ENCODE assay signal across 18 mouse cellular contexts in the genomic region with DNA sequence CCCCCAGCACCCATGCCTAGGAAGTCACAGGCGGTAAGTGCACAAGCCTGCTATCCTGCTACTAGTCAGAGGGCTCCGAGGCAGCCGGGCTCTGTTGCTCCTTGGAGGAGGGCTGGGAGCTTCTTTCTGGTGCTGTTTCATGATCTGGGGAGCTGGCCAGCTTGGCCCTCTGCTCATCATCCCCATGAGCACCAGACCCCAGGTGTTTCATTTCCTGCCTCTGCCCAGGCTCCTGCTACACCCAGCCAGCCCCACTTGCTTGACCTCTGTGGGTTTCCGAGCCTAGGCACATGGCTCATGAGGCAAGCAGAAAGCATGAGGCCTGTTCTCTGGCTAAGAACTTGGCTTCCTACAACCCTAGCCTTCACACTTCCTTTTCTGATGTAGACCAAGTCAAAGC. TPM values are rescaled to one million over a fixed set of nuclear protein-coding genes. Genes with fewer than 3 reads are reported as not detected.
DNase-seq lines count a peak whose midpoint lies in the region; ATAC-seq and TF ChIP-seq lines count a peak whose summit lies in the region.
"Had no signal": no experiment of that assay in that cellular context is flagged by ENCODE, and none has a peak within 500 bp of the region (broad histone marks: within the 10 kb centered on the region; RNA-seq: fewer than 3 reads in every experiment).

No protein-coding gene starts in this region.

- 0 out of 2 replicates have a peak overlapping the region, but pooled peaks have one; percentile 25 for H3K9ac ChIP-seq in limb, embryonic 13.5 days
- H3K9ac ChIP-seq in neural tube, embryonic 14.5 days (replicated peaks; ENCODE audit: low read depth, low read length): no peak overlapping the region
- H3K9ac ChIP-seq: embryonic facial prominence, embryonic 12.5 days; forebrain, embryonic 15.5 days; heart, embryonic 12.5 days; hindbrain, embryonic 14.5 days had no signal

- no peaks in the 10 kb centered on the region for H3K9me3 ChIP-seq in limb, embryonic 13.5 days
- no peaks in the 10 kb centered on the region for H3K9me3 ChIP-seq in limb, embryonic 10.5 days (replicated peaks)
- H3K9me3 ChIP-seq in neural tube, embryonic 14.5 days (ENCODE audit: control insufficient read depth, low read length): no peaks in the 10 kb centered on the region
- H3K9me3 ChIP-seq: embryonic facial prominence, embryonic 12.5 days; forebrain, embryonic 15.5 days; heart, embryonic 12.5 days; hindbrain, embryonic 10.5 days had no signal

- no peak for DNase-seq in gastrocnemius, adult 2 months
- DNase-seq in gastrocnemius, adult 8-10 months (ENCODE audit: low spot score in 2 of 2): no peak
- DNase-seq in limb, embryonic 10.5 days (ENCODE audit: low spot score): no peak
- no peak for DNase-seq in neural tube, embryonic 10.5 days (ENCODE audit: extremely low spot score, low spot score)
- no peak for DNase-seq in cerebellum, adult 8-10 months
- DNase-seq: adrenal gland, postnatal 14 days; cerebellum, adult 18-20 months; cerebellum, postnatal 25 days; gastrocnemius, postnatal 25 days had no signal

- peak overlapping the region; percentile 89 for H3K27ac ChIP-seq in gastrocnemius, adult 2 months
- H3K27ac ChIP-seq in limb, embryonic 13.5 days: 0 out of 2 replicates have a peak overlapping the region, but pooled peaks have one; percentile 15
- H3K27ac ChIP-seq in limb, embryonic 10.5 days: no peak overlapping the region; the same call in 1 of the 2 replicates
- H3K27ac ChIP-seq in neural tube, embryonic 14.5 days (ENCODE audit: low read depth, low read length): no peak overlapping the region
- H3K27ac ChIP-seq: embryonic facial prominence, embryonic 12.5 days; forebrain, embryonic 15.5 days; hindbrain, embryonic 10.5 days; hindbrain, embryonic 14.5 days had no signal

- no peak overlapping the region for H3K4me3 ChIP-seq in gastrocnemius, adult 2 months
- no peak overlapping the region for H3K4me3 ChIP-seq in limb, embryonic 13.5 days
- H3K4me3 ChIP-seq in limb, embryonic 10.5 days: no peak overlapping the region
- H3K4me3 ChIP-seq in neural tube, embryonic 14.5 days (ENCODE audit: low read depth, low read length): no peak overlapping the region
- H3K4me3 ChIP-seq: embryonic facial prominence, embryonic 12.5 days; forebrain, embryonic 15.5 days; heart, embryonic 12.5 days; hindbrain, embryonic 10.5 days had no signal

- H3K36me3 ChIP-seq in limb, embryonic 13.5 days: peaks cover 81% of the 10 kb centered on the region
- peaks cover 99% of the 10 kb centered on the region for H3K36me3 ChIP-seq in limb, embryonic 10.5 days
- peaks cover 40% of the 10 kb centered on the region for H3K36me3 ChIP-seq in neural tube, embryonic 14.5 days (ENCODE audit: control insufficient read depth, insufficient read depth, low read length)

- intact Hi-C loops in gastrocnemius, adult 2 months (cut with DNase I): loop anchor here (10.0 kb wide), 2 partner anchors 151 to 191 kb away; no protein-coding TSS in a partner anchor

- 71% methylated on average over 4 of the region's 4 CpGs for WGBS in limb, embryonic 13.5 days
- 94% methylated on average over 4 of the region's 4 CpGs for WGBS in limb, embryonic 10.5 days
- WGBS in neural tube, embryonic 14.5 days: 96% methylated on average over 4 of the region's 4 CpGs

- no peak for ATAC-seq in limb, embryonic 13.5 days (ENCODE audit: low FRiP score, low read depth)
- ATAC-seq in neural tube, embryonic 14.5 days (ENCODE audit: low read depth): 0 out of 2 replicates have a peak, but pooled peaks have one; percentile 3
- ATAC-seq: activated CD4-positive, CD25-positive, alpha-beta regulatory T cell, adult 4 months; Patski had no signal

- H3K27me3 ChIP-seq in limb, embryonic 13.5 days: no peaks in the 10 kb centered on the region
- H3K27me3 ChIP-seq in limb, embryonic 10.5 days (ENCODE audit: low read depth, poor library complexity, severe bottlenecking): no peaks in the 10 kb centered on the region
- H3K27me3 ChIP-seq in neural tube, embryonic 14.5 days (ENCODE audit: control insufficient read depth, insufficient read depth, low read length): no peaks in the 10 kb centered on the region
- H3K27me3 ChIP-seq: embryonic facial prominence, embryonic 12.5 days; forebrain, embryonic 15.5 days; heart, embryonic 12.5 days; Patski had no signal

- no peaks in the 10 kb centered on the region for H3K4me1 ChIP-seq in limb, embryonic 13.5 days
- no peaks in the 10 kb centered on the region for H3K4me1 ChIP-seq in limb, embryonic 10.5 days
- no peaks in the 10 kb centered on the region for H3K4me1 ChIP-seq in neural tube, embryonic 14.5 days (ENCODE audit: control insufficient read depth, insufficient read depth, low read length)
- H3K4me1 ChIP-seq: embryonic facial prominence, embryonic 12.5 days; forebrain, embryonic 15.5 days; hindbrain, embryonic 10.5 days had no signal

- no peak for TF ChIP-seq CTCF in gastrocnemius, adult 2 months (IDR thresholded peaks at IDR 0.05)

- no peak overlapping the region for H3K4me2 ChIP-seq in limb, embryonic 13.5 days (replicated peaks)
- no peak overlapping the region for H3K4me2 ChIP-seq in neural tube, embryonic 14.5 days (ENCODE audit: low read depth, low read length)
- H3K4me2 ChIP-seq: embryonic facial prominence, embryonic 12.5 days; forebrain, embryonic 15.5 days; heart, embryonic 12.5 days; hindbrain, embryonic 14.5 days had no signal

RNA-seq across cellular contexts. Expression of a gene that starts 19.7 kb away (rescaled TPM):
- total RNA-seq in gastrocnemius, adult 2 months (2021): 10 to 100 TPM; 17.3 to 21.0 TPM
- 10 to 100 TPM; 16.9 to 18.3 (median 17.5) TPM for total RNA-seq in gastrocnemius, adult 8-10 months (2022)
- 114 TPM in 2 replicates for polyA plus RNA-seq in limb, embryonic 13.5 days (2015; fragmentation: Nextera tagmentation; extraction: Ambion mirVana)
- 137 and 140 TPM in 2 replicates for polyA plus RNA-seq in limb, embryonic 10.5 days (2016; fragmentation: Nextera tagmentation; extraction: Ambion mirVana)
- 90.8 and 95.5 TPM in 2 replicates for polyA plus RNA-seq in neural tube, embryonic 14.5 days (2014; fragmentation: Nextera tagmentation; extraction: Ambion mirVana)

RNA-seq across cellular contexts. Expression of a gene that starts 20.6 kb away (rescaled TPM):
- total RNA-seq in gastrocnemius, adult 2 months (2021): 10 to 100 TPM; 39.0 to 42.1 TPM
- 10 to 100 TPM; 40.3 to 53.1 (median 47.7) TPM for total RNA-seq in gastrocnemius, adult 8-10 months (2022)
- 52.6 and 55.2 TPM in 2 replicates for polyA plus RNA-seq in limb, embryonic 13.5 days (2015; fragmentation: Nextera tagmentation; extraction: Ambion mirVana)
- polyA plus RNA-seq in limb, embryonic 10.5 days (2016; fragmentation: Nextera tagmentation; extraction: Ambion mirVana): 40.3 and 43.4 TPM in 2 replicates
- polyA plus RNA-seq in neural tube, embryonic 14.5 days (2014; fragmentation: Nextera tagmentation; extraction: Ambion mirVana): 40.5 and 40.6 TPM in 2 replicates

RNA-seq across cellular contexts. Expression of a gene that starts 50.7 kb away (rescaled TPM):
- total RNA-seq in gastrocnemius, adult 2 months (2021): 1 to 10 TPM; 4.5 to 6.3 TPM
- 1 to 10 TPM; 2.7 to 5.0 (median 3.7) TPM for total RNA-seq in gastrocnemius, adult 8-10 months (2022)
- 58.0 and 61.3 TPM in 2 replicates for polyA plus RNA-seq in limb, embryonic 13.5 days (2015; fragmentation: Nextera tagmentation; extraction: Ambion mirVana)
- 50.3 and 51.3 TPM in 2 replicates for polyA plus RNA-seq in limb, embryonic 10.5 days (2016; fragmentation: Nextera tagmentation; extraction: Ambion mirVana)
- 26.8 and 34.8 TPM in 2 replicates for polyA plus RNA-seq in neural tube, embryonic 14.5 days (2014; fragmentation: Nextera tagmentation; extraction: Ambion mirVana)

Comparison
In these comparisons a context has a peak if more than half of its experiments do, and no peak if none do; other contexts are left out.
1. H3K27ac ChIP-seq: peak in gastrocnemius, adult 2 months (single experiment) and limb, embryonic 13.5 days (single experiment); none in limb, embryonic 10.5 days (single experiment) and neural tube, embryonic 14.5 days (single experiment).